Mouse (Mus musculus): ENCODE data around the gene Retnlb. TPM values are rescaled to one million over a fixed set of nuclear protein-coding genes. Genes with fewer than 3 reads are reported as not detected.

The Retnlb gene
- not detected in 2 replicates for polyA plus RNA-seq (2015; fragmentation: Nextera tagmentation; extraction: Ambion mirVana)

DNA sequence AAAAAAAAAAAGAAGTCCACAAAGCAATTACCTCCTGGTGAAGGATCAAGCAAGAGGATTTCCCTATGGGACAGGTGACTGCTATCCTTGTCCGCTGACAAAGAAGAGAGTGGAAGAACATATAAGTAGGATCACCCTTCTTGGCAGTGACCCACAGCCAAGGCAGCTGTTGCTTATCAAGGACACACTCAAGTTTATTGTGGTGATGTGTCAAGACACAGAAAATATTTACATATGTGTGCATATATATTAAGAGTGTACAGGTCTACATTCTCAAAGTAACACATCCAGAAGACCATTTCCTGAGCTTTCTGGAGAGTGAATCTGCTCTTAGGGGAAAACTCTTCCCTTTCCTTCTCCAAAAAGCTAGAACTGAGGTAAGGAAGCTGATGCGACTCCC lies at the start of gene Retnlb:
TSS of gene Retnlb (plus strand) at position 162 of the 400 bp plus-strand sequence.
- no peaks in the 10 kb centered on the region for H3K27me3 ChIP-seq
- no peaks in the 10 kb centered on the region for H3K9me3 ChIP-seq (replicated peaks)
- no peaks in the 10 kb centered on the region for H3K4me1 ChIP-seq
- H3K36me3 ChIP-seq, result no peaks in the 10 kb centered on the region
- H3K27ac ChIP-seq, result no peak within 1 kb of the TSS
- H3K4me3 ChIP-seq (replicated peaks), result no peak within 1 kb of the TSS
- no peak for ATAC-seq (replicated peaks; ENCODE audit: low FRiP score)
- H3K4me2 ChIP-seq, result no peak within 1 kb of the TSS
- no peak within 1 kb of the TSS for H3K9ac ChIP-seq
- 93% methylated on average over 2 of the region's 2 CpGs for WGBS

DNA sequence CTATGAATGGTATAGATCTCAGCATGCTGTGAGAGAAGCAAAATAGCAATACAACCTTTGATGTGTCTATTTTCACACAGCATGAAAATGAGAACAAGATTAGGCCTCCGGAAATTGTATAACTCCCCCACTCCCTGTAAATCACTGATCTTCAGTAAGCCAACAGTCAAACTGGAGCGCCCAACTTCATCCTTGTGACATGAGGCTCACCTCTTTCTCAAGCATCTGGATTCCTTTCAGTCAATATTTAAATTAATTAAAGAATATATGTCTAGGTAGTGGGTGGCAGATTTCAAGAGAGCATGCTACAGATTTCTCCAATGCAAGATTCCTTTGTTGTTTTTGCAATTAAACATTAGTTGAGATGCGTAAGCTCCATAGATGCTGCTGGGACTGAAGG lies 47.5 kb upstream of the Retnlb start:
- Histone ChIP-seq H3K4me2 (no peak overlapping the region), H3K9ac (no peak overlapping the region), H3K27me3 (no peaks in the 10 kb centered on the region), H3K27ac (no peak overlapping the region), H3K36me3 (no peaks in the 10 kb centered on the region), H3K9me3 (replicated peaks) (no peaks in the 10 kb centered on the region), H3K4me3 (replicated peaks) (no peak overlapping the region), H3K4me1 (no peaks in the 10 kb centered on the region)
- 71% methylated on average over 3 of the region's 3 CpGs for WGBS
- no peak for ATAC-seq (replicated peaks; ENCODE audit: low FRiP score)

DNA sequence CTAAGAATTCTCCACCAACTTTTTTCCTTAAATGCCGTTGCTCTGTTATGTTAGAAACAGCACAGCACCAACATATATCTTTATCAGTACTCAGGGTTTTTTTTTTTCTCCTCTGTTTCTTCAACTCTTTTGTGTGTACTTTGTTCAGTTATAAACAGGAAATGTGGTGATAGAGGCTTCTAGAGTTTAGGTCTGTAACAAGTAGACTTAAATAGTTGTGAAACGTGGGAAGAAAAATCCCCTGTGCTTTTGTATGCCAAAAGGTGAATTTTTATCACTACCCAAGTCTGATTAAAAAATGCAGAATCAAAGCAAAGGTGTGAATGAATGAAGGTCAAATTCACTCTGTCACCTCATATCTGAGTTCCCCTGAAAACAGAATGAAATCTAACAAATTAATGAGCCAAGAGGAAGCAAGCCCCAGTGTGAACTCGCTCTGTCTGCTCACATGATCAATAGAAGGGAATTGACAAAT lies 44.6 kb upstream of the Retnlb start, which contains the start of gene Trat1:
TSS of gene Trat1 (minus strand) at position 51 of the 475 bp plus-strand sequence.
- WGBS, result 74% methylated on average over 3 of the region's 3 CpGs
- no peaks in the 10 kb centered on the region for H3K27me3 ChIP-seq

DNA sequence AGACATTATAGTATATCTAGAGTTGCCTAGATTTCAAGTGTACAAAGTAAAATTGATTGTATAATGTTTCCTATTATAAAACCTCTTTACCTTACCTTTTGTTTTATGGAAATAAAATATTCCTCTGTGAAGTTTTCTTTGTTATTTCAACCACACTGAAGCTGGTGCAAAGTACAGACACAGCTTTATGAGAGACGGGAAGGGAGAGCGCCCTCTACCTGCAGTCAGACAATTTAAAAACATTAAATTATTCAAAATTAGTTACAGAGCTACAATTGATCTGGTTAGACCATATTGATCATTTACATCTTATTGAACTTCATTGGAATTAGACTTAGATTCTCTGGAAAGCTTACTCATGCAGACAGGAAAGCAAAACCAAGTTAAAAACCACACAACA lies 39.4 kb upstream of the Retnlb start:
- no peaks in the 10 kb centered on the region for H3K36me3 ChIP-seq
- H3K27ac ChIP-seq, result no peak overlapping the region
- H3K4me2 ChIP-seq, result no peak overlapping the region
- no peak overlapping the region for H3K9ac ChIP-seq
- no peaks in the 10 kb centered on the region for H3K4me1 ChIP-seq
- no peaks in the 10 kb centered on the region for H3K9me3 ChIP-seq (replicated peaks)
- H3K27me3 ChIP-seq, result no peaks in the 10 kb centered on the region
- 67% methylated on average over 2 of the region's 2 CpGs for WGBS
- H3K4me3 ChIP-seq (replicated peaks), result no peak overlapping the region
- no peak for ATAC-seq (replicated peaks; ENCODE audit: low FRiP score)

More for the DNA sequence above, 44.6 kb upstream of the Retnlb start, which contains the start of gene Trat1:
- Histone ChIP-seq H3K4me3 (replicated peaks) (no peak within 1 kb of the TSS), H3K9me3 (replicated peaks) (no peaks in the 10 kb centered on the region), H3K4me2 (no peak within 1 kb of the TSS), H3K9ac (no peak within 1 kb of the TSS), H3K36me3 (no peaks in the 10 kb centered on the region), H3K4me1 (no peaks in the 10 kb centered on the region), H3K27ac (no peak within 1 kb of the TSS)
- no peak for ATAC-seq (replicated peaks; ENCODE audit: low FRiP score)

DNA sequence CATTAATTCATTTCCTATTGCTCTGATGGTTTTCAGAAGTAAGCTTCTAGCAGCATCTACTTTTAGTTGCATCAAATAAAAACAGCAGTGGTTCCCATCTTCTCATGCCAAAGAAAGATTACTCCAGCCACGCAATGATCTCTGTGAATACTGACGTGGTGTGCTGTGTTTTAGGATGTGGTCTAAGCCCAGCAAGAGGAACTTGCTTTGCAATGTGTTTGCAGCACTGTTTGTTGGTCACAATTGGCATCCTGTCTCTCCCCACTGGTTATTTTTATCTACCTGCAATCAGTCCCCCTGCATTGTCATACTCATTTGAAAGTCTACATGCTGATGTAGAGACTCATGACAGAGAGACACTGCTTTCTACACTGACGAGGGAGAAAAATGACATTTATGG lies 30.4 kb upstream of the Retnlb start:
- Histone ChIP-seq H3K4me3 (replicated peaks) (no peak overlapping the region), H3K36me3 (no peaks in the 10 kb centered on the region), H3K27ac (no peak overlapping the region), H3K27me3 (no peaks in the 10 kb centered on the region), H3K9ac (no peak overlapping the region), H3K9me3 (replicated peaks) (no peaks in the 10 kb centered on the region), H3K4me1 (no peaks in the 10 kb centered on the region), H3K4me2 (no peak overlapping the region)
- ATAC-seq (replicated peaks; ENCODE audit: low FRiP score), result no peak
- WGBS, result 73% methylated on average over 3 of the region's 3 CpGs

DNA sequence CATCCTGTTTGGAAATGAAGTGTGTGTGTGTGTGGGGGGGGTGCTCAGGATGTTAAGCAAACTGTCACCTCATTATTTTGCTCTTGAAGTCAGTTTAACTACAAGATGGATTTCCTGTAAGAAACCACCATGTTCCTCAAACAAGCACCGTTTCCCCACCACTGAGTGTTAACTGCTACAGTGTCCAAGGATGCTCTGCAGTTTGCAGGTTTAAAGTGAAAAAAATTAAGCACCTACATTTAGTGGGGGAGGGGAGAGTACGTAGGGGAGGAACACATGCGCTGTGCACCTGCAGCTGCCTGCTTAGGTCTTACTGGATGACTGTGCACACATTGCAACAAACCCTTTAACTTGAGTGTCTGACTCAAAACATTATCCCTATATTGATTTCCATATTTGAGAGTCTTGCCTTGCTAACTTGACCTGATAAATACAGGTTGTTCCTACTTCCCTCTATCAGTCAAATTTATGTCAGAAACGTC lies 27.9 kb upstream of the Retnlb start:
- ATAC-seq (replicated peaks; ENCODE audit: low FRiP score), result no peak
- WGBS, result 76% methylated on average over 4 of the region's 4 CpGs
- H3K36me3 ChIP-seq, result no peaks in the 10 kb centered on the region
- no peak overlapping the region for H3K4me3 ChIP-seq (replicated peaks)
- H3K4me2 ChIP-seq, result no peak overlapping the region
- no peak overlapping the region for H3K27ac ChIP-seq
- H3K9me3 ChIP-seq (replicated peaks), result no peaks in the 10 kb centered on the region
- no peak overlapping the region for H3K9ac ChIP-seq
- no peaks in the 10 kb centered on the region for H3K4me1 ChIP-seq
- H3K27me3 ChIP-seq, result no peaks in the 10 kb centered on the region

DNA sequence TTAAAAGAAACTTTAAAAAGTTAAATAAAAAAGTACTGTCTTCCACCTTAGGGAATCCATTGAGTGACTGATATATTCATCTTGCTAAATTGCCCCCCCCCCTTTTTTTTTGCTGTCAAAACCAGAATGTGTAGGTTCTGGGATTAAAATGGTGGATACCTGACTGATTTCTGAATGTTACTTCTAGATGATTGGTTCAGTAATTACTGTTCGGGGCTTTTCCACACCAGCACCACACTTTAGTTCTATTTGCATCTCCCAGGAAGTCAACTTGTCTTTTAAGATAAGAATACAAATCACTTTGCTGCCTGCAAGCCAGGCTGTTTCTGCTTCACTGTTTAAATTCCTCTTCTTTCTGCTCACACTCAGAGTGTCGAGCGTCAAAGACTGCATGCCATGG lies 18.4 kb upstream of the Retnlb start:
- Histone ChIP-seq H3K9me3 (replicated peaks) (no peaks in the 10 kb centered on the region), H3K36me3 (no peaks in the 10 kb centered on the region), H3K27me3 (no peaks in the 10 kb centered on the region), H3K4me2 (no peak overlapping the region), H3K4me1 (no peaks in the 10 kb centered on the region), H3K9ac (no peak overlapping the region), H3K27ac (no peak overlapping the region), H3K4me3 (replicated peaks) (no peak overlapping the region)
- 74% methylated on average over 3 of the region's 3 CpGs for WGBS
- no peak for ATAC-seq (replicated peaks; ENCODE audit: low FRiP score)

DNA sequence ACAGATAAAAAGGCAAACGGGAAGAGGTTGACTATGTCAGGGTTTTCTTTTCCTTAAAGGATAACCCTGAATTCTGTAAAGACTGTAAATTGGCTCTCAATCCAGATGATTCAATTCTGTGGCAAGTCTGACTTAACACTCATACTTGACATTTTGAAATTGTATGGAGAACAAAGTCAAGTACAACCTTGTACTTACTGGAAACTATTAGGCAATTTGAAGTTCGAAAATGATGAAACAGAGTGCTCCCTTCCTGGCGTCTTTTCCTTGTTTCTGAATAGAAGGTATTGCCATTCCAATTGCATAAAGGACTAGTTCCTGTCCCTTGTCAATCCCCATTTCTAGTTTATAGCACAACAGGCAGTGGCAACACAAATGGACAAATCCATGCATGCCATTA lies 17.2 kb upstream of the Retnlb start:
- H3K9ac ChIP-seq, result no peak overlapping the region
- H3K27me3 ChIP-seq, result no peaks in the 10 kb centered on the region
- ATAC-seq (replicated peaks; ENCODE audit: low FRiP score), result no peak
- no peak overlapping the region for H3K4me3 ChIP-seq (replicated peaks)
- H3K36me3 ChIP-seq, result no peaks in the 10 kb centered on the region
- H3K9me3 ChIP-seq (replicated peaks), result no peaks in the 10 kb centered on the region
- no peak overlapping the region for H3K27ac ChIP-seq
- no peak overlapping the region for H3K4me2 ChIP-seq
- WGBS, result 86% methylated on average over 3 of the region's 3 CpGs
- no peaks in the 10 kb centered on the region for H3K4me1 ChIP-seq

DNA sequence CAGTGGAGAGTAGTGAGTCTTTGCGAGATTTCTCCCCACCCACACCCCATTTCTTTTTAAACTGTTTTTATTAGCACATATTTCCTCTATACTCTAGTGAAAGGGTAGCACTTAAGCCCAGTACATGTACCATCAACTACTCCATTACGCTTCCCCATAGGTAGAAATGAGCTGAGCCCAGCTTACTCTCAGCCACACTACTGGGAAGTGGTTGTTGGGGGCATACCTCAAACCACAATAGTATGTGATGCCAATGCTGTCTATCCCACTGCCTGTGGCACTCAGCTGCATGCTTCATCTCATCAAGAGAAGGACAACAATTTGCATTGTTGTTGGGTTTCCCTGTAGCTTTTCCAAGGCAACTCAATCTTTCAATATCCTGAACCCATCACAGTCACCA lies 15.8 kb upstream of the Retnlb start:
- Histone ChIP-seq H3K4me2 (no peak overlapping the region), H3K27ac (no peak overlapping the region), H3K9ac (no peak overlapping the region), H3K27me3 (no peaks in the 10 kb centered on the region), H3K9me3 (replicated peaks) (no peaks in the 10 kb centered on the region), H3K4me1 (no peaks in the 10 kb centered on the region), H3K4me3 (replicated peaks) (no peak overlapping the region), H3K36me3 (no peaks in the 10 kb centered on the region)
- WGBS, result 90% methylated on average over 2 of the region's 2 CpGs
- no peak for ATAC-seq (replicated peaks; ENCODE audit: low FRiP score)

DNA sequence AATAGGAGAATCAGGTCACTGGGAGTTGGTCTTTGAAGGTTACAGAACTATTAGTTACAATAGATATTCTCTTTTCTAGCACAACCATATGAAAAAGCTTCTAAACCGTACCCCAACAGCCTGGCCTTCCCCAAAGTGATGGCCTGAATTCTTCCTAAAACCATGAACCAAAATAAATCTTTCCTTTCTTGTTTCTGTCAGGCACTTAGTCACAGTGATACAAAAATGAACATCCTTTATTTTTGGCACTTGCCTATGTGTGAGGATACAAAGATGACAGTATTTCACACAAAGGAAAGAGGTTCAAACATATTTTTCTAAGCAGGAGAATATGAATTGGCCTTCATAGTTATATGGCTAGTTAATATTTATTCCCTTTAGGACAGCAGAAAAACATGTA lies 11.2 kb upstream of the Retnlb start:
- Histone ChIP-seq H3K4me2 (no peak overlapping the region), H3K9me3 (replicated peaks) (no peaks in the 10 kb centered on the region), H3K4me3 (replicated peaks) (no peak overlapping the region), H3K36me3 (no peaks in the 10 kb centered on the region), H3K4me1 (no peaks in the 10 kb centered on the region), H3K9ac (no peak overlapping the region), H3K27ac (no peak overlapping the region), H3K27me3 (no peaks in the 10 kb centered on the region)
- no peak for ATAC-seq (replicated peaks; ENCODE audit: low FRiP score)
- 77% methylated on average over 1 of the region's 1 CpGs for WGBS

DNA sequence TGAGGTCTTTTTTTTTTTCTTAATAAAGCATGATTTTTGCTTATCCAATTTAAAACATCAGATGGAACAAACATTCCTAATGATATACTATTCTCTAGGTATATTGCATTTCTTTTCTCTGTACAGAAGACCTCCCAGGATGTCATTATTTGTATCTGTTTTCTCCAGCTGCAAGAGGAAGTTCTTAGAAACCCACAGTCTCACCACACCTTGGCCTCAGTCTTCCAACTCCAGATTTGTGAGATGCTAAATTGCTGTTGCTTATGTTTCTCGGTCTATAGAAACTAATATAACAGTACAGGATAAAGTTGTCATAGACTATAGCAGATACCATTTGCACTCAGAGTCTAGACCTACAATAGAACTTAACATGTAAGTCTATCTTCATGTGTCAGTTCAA lies 10.1 kb upstream of the Retnlb start:
- H3K9me3 ChIP-seq (replicated peaks), result no peaks in the 10 kb centered on the region
- H3K36me3 ChIP-seq, result no peaks in the 10 kb centered on the region
- 87% methylated on average over 1 of the region's 1 CpGs for WGBS
- H3K4me3 ChIP-seq (replicated peaks), result no peak overlapping the region
- H3K4me1 ChIP-seq, result no peaks in the 10 kb centered on the region
- H3K9ac ChIP-seq, result no peak overlapping the region
- ATAC-seq (replicated peaks; ENCODE audit: low FRiP score), result no peak
- H3K4me2 ChIP-seq, result no peak overlapping the region
- no peaks in the 10 kb centered on the region for H3K27me3 ChIP-seq
- H3K27ac ChIP-seq, result no peak overlapping the region

DNA sequence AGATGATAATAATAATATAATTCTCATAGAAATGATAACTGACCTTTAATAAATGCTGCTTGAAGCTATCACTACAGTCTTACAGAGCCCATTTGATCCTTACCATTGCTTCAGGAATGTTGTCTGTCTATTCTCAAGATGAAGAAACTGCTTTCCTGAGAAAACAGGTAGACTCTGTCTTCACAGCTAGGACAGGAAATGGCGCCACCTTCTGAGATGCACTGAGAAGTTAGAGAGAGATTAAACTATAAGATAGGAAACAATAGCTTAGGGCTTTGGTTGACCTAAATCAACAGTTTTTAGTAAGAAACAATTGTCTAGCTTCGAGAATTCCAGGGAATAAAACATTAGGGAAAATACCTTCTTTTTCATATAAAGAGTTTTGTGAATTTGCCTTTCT lies 7.3 kb upstream of the Retnlb start:
- Histone ChIP-seq H3K27me3 (no peaks in the 10 kb centered on the region), H3K9me3 (replicated peaks) (no peaks in the 10 kb centered on the region), H3K4me1 (no peaks in the 10 kb centered on the region), H3K4me2 (no peak overlapping the region), H3K4me3 (replicated peaks) (no peak overlapping the region), H3K36me3 (no peaks in the 10 kb centered on the region), H3K9ac (no peak overlapping the region), H3K27ac (no peak overlapping the region)
- ATAC-seq (replicated peaks; ENCODE audit: low FRiP score), result no peak
- 53% methylated on average over 2 of the region's 2 CpGs for WGBS

DNA sequence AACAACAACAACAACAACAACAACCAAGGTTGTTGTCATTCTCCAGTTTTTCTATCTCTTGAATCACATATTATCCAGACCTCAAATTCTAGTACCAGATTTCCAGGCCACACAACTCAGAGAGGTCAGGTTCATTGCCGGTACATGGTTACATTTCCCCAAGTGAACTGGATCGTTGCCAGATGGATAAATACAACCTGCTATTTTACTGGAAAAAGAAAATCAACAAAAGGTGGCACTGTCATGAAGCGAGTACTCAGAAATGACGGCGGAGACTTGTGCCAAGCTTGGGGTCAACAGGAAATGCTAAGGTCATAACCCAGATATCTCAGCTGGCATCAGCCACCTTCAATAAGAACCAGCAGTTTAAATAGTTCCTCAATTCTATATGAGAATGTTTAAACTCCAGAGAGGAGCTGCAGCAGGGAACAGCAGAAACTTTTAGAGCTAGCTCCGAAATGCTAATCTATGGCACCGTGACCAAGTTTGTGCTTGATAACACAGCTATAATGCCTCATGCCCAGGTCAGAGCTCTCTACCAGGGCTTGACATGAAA lies 4.7 kb upstream of the Retnlb start:
- ATAC-seq (replicated peaks; ENCODE audit: low FRiP score), result no peak
- H3K4me2 ChIP-seq, result no peak overlapping the region
- no peak overlapping the region for H3K27ac ChIP-seq
- no peaks in the 10 kb centered on the region for H3K9me3 ChIP-seq (replicated peaks)
- no peak overlapping the region for H3K9ac ChIP-seq
- H3K4me3 ChIP-seq (replicated peaks), result no peak overlapping the region
- 71% methylated on average over 7 of the region's 7 CpGs for WGBS
- no peaks in the 10 kb centered on the region for H3K27me3 ChIP-seq
- no peaks in the 10 kb centered on the region for H3K4me1 ChIP-seq
- no peaks in the 10 kb centered on the region for H3K36me3 ChIP-seq

Data from kidney, embryonic 15.5 days (tissue).